Mouse (Mus musculus): ENCODE results near the gene Gm20422.

GRCm38 (mm10) chr8:69804537-69804936 is 29.9 kb upstream of the Gm20422 start:
- TF ChIP-seq CTCF (IDR thresholded peaks at IDR 0.05): no peak
- no peak for TF ChIP-seq POLR2A (IDR thresholded peaks at IDR 0.05; ENCODE audit: insufficient read depth, low read depth, low read length)
